Mouse (Mus musculus): ENCODE results near the gene Ptprn2.
A peak's percentile ranks its signal among the peaks of the same experiment; 100 is the strongest.

Gene Ptprn2

GRCm38 (mm10) chr12:116788346-116788745 lies 302.8 kb downstream of the Ptprn2 start:
- DNase-seq: no peak

- no peak for DNase-seq
Observed at GRCm38 (mm10) chr12:116803331-116803730, 317.8 kb downstream of the Ptprn2 start.

DNA sequence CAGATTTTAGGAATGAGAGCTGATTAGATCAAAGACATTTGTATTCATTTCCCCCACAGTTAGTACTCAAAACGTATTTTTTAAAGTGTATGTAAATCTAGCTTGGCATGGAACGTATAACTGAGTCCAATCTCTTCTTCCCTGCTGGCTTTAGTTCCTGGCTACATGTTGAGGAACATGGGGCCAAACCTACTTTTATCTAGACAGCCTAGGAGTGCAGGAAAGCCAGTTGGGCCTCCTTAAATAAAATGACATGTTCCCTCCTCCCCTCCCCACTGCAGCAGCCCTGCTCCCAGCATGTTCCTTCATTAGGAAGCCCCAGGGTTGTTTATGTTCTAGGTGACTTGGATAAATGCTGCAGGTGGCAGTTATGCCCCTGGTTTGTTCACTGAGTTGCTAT lies 319.2 kb downstream of the Ptprn2 start:
- DNase-seq: no peak

- DNase-seq: no peak
Observed at GRCm38 (mm10) chr12:116805129-116805809, 319.7 kb downstream of the Ptprn2 start.

DNA sequence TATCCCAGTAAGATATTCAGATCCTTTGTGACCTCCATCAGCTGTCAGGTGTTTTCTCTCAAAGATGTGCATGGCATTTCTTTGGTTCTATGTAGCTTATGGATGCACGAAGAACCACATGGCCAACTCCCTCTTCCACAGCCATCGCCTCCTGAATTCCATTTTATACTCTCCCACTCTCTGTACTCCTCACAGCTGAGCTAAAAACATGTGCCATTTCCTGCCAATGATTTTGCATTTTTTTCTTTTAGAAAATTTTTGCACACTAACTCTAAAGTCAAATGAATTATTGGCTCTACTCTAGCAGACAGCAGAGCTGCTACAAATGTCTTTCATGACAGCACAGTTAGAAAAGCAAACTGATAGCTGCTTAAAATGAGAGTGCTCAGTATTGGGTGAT lies 320.6 kb downstream of the Ptprn2 start:
- no peak for DNase-seq

GRCm38 (mm10) chr12:116813012-116813411 lies 327.5 kb downstream of the Ptprn2 start:
- DNase-seq: no peak

GRCm38 (mm10) chr12:116819836-116820235 lies 334.3 kb downstream of the Ptprn2 start:
- DNase-seq: no peak

DNA sequence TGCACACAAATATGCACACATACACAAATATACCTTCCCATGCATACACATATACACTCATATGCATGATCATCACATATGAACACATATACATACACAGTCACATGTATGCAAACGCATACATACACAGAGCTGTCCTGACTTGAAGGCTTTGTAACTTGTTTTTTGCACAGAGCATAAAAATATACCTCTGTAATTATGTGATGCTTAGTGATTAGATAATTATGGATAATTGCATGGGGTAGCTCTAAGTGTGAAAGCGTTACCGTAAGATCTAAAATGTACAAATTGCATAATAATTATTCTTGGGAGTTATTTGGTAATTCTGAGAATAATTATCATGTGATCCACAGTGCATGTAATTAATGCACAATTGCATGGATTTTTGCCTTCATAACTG lies 337.8 kb downstream of the Ptprn2 start:
- no peak for DNase-seq

DNA sequence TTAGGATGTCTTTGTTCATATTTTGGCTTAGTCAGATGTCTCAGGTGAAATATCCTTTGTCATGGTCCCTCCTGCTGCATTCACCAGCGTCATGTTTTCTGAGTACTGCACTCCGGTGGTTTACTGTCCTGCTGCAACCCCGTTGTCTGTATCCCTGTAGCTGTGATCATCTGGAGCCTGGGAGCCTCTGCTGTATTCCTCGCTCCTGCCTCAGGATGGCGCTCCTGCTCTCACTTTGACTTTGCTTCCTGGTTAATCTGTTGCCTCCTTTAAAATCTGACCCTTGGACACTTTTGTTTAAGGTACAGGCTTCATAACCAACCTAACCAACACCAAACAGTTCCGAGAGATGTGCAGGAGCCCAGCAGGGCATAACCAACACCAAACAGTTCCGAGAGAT lies 342.2 kb downstream of the Ptprn2 start:
- DNase-seq: peak; percentile 8

DNA sequence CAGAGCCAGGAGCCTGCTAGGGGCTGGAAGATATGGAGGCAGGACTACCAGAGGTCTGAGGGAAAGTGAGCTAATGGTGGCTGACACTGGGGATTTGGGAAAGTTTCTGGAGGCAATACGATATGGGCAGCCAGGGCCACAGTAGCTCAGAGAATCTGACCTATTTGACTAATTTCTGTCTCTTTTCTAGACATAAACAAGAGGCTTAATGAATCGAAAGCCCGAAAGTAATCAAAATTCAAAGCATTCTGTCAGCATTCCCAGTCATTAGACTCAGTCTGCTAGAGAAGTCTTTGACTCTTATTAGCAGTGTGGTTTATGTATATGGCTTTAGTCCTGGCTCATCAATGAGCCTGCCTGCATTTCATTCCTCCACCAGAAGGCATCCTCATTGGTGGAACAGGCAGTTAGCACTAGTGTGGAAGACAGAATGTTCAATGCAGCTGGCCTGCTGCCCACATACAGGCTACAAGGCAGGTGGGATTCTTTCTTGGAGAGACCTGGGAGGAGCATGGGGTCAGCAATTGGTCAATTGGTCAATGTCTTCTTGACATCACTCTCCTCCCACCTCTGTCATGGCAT lies 353.2 kb downstream of the Ptprn2 start:
- DNase-seq: no peak

DNA sequence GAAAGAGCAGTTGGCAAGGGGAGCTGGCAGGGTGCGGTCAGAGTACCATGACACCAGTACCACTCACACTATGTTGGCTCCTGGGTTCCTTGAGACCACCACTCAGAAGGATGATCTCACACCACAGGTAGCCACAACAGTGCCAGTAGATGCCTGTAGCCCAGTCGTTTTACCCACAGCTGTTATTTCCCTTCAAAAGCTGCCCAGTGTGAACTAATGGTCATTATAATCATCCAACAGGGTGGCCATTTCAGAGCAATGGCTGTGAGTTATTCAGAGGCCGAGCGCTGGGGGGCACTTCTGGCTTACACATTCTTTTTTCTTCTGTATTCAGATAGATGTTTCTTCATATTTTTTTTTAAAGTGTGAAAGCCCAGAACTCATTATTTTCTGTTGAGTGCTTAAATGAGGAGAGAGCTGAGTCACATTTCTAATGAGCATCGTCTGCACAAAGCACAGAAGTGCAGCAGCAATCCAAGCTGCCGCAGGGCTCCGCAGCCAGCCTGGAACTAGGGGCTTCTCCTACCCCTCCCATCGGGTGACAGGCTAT lies 357.3 kb downstream of the Ptprn2 start:
- no peak for DNase-seq

DNA sequence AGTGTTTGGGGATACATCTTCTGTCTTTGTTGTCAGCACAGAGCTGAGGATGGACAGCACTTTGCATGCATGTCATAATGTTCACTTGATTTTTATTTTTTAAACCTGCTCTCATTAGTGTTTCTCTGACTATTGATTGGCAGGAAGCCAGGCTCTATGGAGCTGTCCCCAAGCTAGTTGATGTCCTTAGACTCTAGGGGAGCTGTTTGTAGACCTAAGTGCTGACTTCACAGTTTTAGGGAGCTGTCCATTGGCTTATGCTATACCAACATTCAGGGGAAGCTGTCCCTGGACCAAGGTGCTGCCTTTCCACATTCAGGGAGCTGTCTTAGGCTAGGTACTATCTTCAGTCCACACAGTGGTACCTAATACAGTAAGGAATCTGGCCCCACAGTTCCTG lies 360.7 kb downstream of the Ptprn2 start:
- no peak for DNase-seq

DNA sequence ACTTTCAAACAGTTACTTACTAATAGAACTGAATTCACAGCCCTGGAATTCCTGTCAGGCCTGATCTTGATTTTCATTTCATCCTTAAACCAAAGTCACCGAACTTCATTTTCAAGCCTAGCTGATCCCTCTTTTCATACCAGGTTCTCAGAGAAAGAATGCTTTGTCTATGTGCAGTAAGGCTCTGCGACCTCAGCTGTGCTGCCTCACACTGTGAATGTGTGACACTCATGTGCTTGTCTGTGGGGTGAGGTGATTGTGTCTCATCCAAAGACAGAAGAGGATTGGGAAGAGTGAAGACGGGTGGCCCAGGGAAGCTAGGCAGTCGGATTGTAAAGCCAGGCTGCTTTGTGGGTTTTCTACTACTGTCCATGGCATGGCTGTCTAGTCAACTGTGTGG lies 361.5 kb downstream of the Ptprn2 start:
- DNase-seq: no peak

DNA sequence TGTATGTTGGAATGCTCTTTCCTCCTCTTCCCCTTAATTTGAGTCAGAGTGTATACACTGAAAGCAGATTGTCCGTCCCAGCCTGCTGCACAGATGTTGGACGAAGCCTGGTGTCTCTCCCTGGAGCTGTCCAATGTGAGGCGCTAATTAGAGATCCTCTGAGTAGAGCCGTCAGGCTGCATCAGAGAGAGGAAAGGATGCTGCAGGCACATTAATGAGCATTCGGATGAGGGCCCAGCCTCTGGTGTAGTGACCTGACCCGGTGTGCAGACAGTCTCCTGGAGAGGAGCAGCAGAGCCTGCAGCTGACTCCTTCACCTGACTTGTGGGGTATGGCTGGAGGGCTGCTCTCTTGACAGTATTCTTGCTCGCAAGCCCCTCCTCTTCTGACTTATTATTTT lies 370.8 kb downstream of the Ptprn2 start:
- DNase-seq: no peak

GRCm38 (mm10) chr12:116861360-116862017 lies 376.0 kb downstream of the Ptprn2 start:
- peak; percentile 16 for DNase-seq

DNA sequence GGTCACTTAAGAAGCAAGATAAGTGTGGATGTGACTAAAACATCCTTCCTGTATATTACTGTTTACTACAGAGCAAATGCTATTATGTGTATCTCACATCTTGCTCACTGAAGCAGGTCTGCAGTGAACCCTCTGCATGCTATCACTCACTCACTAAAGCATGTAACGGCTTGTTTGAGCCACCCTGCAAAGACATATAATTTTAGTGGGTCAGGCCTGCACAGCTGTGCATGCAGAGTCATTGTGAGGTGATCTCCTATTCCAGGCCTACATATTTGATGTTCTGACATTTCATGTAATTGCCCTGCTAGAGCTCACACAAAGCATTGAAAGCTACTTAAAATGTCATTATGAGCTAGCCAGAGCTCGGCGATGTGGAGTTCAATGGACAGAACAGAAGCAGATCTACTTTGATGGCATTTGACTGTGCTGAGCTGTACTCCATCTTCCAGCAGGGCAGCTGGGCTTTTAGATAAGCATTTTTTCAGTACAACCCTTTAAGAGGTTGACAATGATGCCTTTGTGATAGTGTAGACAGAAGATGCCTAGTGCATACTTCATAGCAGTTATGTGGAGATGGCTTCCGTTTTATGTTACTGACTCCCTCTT lies 377.9 kb downstream of the Ptprn2 start:
- no peak for DNase-seq

DNA sequence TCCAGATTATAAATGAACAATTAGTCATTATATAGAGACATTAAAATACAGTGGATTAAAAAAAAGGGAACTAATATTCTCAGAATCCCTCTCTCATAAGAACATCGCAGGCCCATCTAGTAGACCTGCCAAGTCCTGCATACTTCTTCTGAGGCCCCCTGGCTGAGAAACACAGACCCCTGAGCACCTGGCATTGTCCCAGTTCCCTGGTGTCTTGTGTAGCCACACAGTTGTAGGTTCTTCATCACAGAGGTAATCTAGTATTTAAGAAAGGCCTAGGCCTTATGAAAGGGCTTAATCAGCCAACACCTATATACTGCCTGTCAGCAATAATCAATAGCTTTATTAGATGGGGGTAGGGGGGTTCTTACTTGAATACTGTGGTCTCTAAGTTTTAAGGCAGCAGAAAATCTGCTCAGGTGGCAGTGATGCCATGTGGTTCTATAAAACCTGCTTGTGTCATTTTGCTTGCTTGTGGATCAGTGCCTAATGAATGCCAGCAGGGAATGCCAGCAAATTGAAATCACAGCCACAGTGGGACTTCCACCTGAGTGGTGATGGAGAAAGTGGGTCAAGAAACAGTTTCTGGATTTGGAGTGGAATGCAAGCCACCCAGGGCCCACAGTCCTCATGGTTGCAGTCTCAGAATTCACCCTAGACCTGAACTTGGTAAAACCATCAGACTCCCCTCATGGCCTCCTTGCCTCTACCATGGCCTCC lies 388.5 kb downstream of the Ptprn2 start:
- no peak for DNase-seq

DNA sequence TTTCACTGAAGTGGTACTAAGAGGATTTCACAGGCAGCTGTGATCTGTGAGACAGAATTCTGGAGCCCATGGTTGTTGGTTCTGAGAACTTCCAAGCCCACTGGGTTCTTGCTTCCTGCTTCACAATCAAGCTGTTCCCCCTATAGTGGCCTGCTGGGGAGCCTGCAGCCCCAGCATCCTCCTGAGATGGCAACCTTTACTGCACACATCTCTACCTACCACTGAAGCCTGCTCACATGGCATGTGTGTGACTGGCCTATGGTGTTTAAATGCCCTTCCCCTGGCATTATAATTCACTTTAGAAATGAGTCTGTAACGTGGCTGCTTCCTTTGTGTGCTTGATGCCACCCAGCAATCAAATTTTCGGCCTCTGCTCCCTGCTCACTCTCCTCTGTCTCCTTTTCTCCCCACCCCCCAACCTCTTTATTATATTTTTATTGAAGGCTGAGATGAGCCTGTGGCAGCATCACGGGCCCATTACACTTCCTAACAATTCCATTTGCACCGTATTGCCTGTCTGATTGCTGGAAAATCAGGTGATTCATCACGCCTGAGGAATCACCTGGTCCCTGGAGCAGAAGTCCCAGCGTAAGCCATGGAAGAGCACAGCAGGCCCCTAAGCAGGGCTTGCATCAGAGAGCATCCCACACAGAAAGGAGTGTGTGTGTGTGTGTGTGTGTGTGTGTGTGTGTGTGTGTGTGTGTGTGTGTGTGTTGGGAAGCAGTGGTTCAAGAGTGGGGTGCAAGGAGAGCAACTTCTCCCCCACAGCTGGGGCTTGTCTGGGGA lies 402.2 kb downstream of the Ptprn2 start:
- no peak for DNase-seq

DNA sequence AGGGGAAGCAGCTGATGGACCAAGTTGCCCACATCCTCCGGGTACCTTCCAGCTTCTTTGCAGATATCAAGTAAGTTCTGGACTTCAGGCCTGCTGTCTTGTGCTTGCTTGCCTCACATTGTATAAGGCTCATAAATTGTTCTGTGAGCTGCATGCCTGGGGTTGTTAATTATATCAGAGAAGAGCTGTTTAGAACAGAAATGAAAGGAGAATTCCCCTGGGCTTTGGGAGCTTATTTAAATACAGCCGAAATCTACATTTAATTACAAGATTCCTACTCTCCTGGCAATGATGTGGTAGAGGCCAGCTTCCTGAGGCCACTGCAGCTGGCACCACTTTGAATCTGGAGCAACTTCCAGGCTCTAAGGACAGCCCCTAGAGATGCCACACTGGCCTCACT lies 403.3 kb downstream of the Ptprn2 start:
- DNase-seq: no peak

- no peak for DNase-seq
Observed at GRCm38 (mm10) chr12:116892584-116892983, 407.1 kb downstream of the Ptprn2 start.

- DNase-seq: no peak
Observed at GRCm38 (mm10) chr12:116896651-116897050, 411.1 kb downstream of the Ptprn2 start.

DNA sequence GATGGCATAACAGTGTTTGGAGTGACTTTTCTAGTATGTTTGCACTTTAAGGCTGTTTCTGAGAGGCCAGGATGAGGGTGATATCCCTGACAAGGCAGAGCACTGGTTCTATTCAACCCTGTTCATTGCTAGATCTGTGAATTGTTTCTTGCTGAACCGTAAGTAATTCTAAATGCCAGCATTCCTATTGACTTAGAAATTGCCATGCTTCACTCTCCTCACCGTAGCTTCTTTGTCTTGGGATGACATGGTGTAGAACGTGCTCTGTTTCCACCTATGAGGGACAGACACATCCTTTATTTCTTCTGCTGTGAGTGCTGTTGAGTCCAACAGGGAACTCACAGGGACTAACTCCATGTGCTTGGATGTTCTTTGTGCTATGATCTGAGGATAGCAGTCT lies 416.3 kb downstream of the Ptprn2 start:
- no peak for DNase-seq

All from kidney, adult 18-20 months (tissue).